Mouse (Mus musculus): ENCODE measurements around the gene Fndc3b.

GRCm38 (mm10) chr3:27642381-27642780 is 68.7 kb downstream of the Fndc3b start:
- TF ChIP-seq CTCF (IDR thresholded peaks at IDR 0.05; ENCODE audit: low read depth) (no peak), EP300 (IDR thresholded peaks at IDR 0.05; ENCODE audit: low read depth) (no peak)

Data from liver, postnatal 0 days (tissue).